Mouse (Mus musculus): ENCODE measurements at regions not wholly inside any gene's neighbourhood (a gene's known extent, or its start where the extent isn't known, plus 50 kb on each side); places are given as distances from the start of the nearest gene placed in this dataset.
A peak's percentile ranks its signal among the peaks of the same experiment; 100 is the strongest.

- peak; percentile 55 to 64 for DNase-seq (ENCODE audit: low spot score in 2 of 2)
Measured at GRCm38 (mm10) chr6:116767738-116768522, 51.2 kb upstream of the Tmem72 start.

DNA sequence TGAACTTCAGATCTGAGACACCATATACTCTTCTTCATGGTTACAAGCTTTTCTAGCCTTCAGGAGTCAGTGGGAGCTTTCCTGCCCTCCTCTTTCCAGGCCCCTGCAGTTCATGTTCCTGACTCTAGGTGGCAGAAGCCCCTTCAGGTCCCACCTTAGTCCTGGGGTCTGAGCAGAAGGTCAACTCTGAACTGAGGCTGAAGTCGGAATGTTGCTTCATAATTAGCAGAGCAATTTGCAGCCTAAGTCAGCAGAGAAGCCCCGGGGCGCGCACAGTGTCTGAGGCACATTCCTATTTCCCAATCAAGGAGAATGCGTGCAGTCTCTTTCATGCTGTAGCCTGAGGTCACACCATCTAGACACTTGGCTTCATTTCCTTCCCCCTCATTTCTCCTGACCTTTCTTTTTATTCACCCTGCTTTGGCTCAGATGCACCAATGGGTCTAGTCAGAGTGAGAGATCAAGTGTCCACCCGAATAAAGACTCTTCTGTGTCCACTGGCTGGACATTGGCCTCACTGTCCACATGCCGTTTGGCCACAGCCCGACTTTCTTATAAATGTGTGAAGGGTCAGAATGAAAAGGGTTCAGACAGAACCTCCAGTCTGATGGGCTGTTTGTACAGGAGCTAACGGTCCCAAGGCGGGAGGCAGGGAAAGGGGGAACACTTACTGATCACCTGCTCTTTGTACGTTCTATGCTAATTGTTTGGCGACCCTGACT, 58.4 kb upstream of the Tmem72 start:
- DNase-seq (ENCODE audit: low spot score in 2 of 2) = no peak

- DNase-seq (ENCODE audit: low spot score in 2 of 2) = no peak
Measured at GRCm38 (mm10) chr6:116786553-116787335, 70.0 kb upstream of the Tmem72 start.

- no peak for DNase-seq (ENCODE audit: low spot score in 2 of 2)
Measured at GRCm38 (mm10) chr6:116793321-116793960, 76.7 kb upstream of the Tmem72 start.

GRCm38 (mm10) chr6:116793961-116794336, 77.2 kb upstream of the Tmem72 start:
- no peak for DNase-seq (ENCODE audit: low spot score in 2 of 2)

DNA sequence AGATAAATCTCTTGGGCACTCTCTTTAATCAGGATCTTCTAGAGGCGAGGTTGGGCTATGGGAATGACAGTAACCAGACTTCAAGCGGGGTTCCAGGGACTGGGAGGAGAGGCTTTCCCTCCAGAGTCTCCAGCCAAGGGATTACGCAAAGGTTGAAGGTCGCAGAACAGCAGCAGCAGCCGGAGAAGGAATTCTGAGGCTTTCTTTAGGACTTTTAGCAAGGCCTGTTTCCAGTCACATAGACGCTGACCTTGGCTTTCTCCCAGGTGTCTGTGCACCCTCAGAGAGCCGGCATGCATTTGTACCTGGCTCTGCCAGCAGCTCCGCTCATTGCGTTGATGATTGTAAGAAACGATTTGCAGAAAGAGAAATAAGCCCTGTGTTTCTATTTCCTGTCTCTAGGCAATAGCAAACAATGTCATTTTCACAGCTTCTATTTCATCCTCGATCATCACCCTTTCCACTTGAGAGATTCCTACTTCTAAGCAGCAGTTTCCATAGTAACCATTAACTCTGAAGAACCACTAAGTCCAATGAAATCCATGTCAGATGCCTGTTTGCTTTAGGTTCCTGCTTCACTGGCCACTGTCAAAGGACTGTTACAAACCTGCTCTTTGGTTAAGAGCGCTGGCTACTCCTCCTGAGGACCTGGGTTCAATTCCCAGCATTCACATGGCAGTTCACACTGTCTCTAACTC, 104.7 kb upstream of the Tmem72 start:
- DNase-seq (ENCODE audit: low spot score in 2 of 2) = no peak

- DNase-seq (ENCODE audit: low spot score in 2 of 2) = no peak
Measured at GRCm38 (mm10) chr6:116822605-116823004, 105.9 kb upstream of the Tmem72 start.

GRCm38 (mm10) chr6:116825628-116826027, 108.9 kb upstream of the Tmem72 start:
- DNase-seq (ENCODE audit: low spot score in 2 of 2) = no peak

- DNase-seq (ENCODE audit: low spot score in 2 of 2) = peak in 1 of 2 experiments; percentile 28
Measured at GRCm38 (mm10) chr6:116829341-116829740, 112.6 kb upstream of the Tmem72 start.

DNA sequence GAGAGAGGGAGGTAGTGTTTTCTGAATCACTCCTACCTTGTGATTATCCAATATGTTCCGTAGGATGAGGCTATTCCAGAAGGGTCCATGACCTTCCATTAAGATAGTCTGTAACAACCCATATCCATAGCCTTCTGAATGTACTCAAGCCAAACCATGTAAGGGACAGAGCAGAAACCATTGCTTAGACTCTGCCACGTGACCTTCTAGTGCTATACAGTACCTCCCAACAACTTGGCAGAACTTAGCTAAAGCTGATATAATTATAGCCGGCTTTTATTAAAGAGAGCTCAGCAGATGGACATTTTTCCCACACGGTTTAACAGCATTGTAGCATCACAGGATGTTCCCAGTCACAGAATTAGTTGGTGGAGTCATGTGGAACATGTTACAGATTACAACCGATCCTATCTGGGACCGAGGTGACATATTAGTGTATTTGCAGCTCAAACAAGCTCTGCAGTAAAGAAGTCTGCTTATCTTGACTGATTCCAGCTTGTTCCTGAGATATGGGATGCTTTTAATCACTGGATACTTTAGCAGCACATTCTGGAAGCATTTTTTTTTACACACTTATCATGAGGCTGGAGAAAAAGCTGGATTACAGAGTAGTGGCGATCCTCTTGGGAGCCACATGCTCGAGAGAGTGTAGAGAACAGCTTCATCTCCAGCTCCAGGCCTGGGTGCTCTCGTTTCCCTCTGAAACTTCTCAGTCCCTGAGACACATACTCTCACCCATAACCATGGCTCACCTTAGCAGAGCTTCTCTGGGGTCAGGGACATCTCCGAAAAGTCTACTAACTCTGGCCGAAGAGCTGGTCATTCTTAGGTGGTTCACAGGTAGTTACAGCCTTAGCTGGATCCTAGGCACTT, 129.5 kb upstream of the Tmem72 start:
- peak in 1 of 2 experiments; percentile 23 for DNase-seq (ENCODE audit: low spot score in 2 of 2)

DNA sequence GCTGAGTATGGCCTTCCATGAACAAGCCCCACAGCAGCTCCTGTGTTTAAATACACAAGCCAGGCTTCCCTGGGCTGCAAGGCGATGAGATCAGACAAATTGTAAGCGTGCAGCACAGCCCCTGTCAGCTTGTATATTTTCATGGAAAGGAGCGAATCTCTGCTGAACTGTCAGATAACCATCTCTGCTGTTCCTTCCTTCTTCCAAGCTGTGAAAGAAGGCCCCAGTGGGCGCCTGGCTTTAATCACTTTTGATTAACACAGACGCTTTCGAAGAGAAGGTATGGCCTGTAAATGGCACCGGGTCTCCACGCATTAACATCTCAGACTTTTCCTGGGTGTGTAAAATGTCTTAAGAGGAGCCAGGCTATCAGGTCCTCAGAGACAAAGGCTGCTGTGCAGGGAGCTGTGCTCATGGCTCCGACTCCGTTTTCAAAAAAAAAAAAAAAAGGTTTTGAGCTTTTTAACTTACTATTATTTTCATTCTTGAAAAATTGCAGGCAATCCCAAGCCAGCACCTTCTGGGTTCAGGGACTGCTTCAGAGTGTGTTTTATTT, 131.9 kb upstream of the Tmem72 start:
- no peak for DNase-seq (ENCODE audit: low spot score in 2 of 2)

- no peak for DNase-seq (ENCODE audit: low spot score in 2 of 2)
Measured at GRCm38 (mm10) chr6:116854029-116854428, 137.3 kb upstream of the Tmem72 start.

DNA sequence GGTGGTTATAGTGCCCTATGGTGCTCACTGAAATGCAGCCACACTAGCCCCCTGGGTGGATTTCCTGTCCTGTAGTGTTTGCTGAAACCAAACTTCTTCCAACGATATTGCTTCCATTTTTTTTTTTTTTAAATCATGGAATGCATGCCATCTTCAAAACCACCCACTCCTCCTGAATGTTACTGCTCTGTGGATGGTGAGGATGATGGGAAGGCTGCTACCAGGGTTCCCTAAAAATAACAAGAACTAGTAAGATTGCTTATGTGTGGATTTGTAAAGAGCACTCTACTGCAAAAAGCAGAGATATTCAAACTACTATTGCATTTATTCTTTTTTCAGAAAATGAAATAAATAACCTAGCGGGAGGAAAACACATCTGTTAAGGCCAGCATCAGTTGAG, 139.4 kb upstream of the Tmem72 start:
- DNase-seq (ENCODE audit: low spot score in 2 of 2) = no peak

GRCm38 (mm10) chr6:116856917-116857491, 140.3 kb upstream of the Tmem72 start:
- no peak for DNase-seq (ENCODE audit: low spot score in 2 of 2)

DNA sequence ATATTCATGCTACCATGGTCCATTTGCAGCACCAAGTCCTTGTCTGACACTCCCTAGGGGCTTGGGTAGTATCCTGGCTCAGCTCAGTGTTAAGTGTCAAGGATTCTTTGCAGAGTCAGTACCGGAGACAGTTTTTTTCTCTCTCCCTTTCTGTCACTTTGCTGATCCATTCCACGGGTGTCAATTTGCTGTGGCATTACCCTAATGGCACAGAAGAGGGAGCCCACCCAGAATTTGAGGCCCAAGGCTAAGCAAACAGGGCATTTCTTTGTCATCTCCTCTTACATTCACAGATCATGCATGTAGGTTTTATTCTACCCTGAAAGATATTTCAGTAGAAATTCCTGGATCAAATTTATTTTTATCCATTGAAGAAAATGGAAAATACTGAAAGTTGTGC, 146.4 kb upstream of the Tmem72 start:
- DNase-seq (ENCODE audit: low spot score in 2 of 2) = no peak

GRCm38 (mm10) chr6:116863626-116864025, 146.9 kb upstream of the Tmem72 start:
- DNase-seq (ENCODE audit: low spot score in 2 of 2) = no peak

GRCm38 (mm10) chr6:116893299-116893698, 176.6 kb upstream of the Tmem72 start:
- no peak for DNase-seq (ENCODE audit: low spot score in 2 of 2)

- no peak for DNase-seq (ENCODE audit: low spot score in 2 of 2)
Measured at GRCm38 (mm10) chr6:116894252-116894651, 177.5 kb upstream of the Tmem72 start.

DNA sequence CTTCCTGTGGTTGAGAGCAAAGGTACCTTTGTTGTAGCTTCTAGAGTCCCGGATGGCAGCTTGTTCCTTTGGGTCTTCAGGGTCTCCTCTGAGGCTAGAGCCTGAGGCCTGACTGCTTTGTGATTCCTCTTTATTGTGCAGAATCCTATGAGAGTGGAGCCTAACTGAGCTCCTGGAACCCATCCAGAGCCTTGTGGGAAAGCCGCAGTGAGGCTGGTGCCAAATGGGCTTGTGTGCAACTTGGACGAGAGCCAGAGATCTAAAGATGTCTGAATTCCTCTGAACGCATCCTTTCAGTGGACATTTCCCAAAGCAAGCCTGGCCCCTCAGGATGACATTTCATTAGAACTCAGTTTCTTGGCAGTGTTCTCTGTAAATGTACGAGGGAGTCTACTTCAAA, 178.4 kb upstream of the Tmem72 start:
- peak; percentile 27 to 49 for DNase-seq (ENCODE audit: low spot score in 2 of 2)

Data from right cerebral cortex, postnatal 36 days (tissue).